Mouse (Mus musculus) erythroblast, embryonic 14.5 days (primary cell): Measurements from ENCODE around the gene Traf6. TPM values are rescaled to one million over a fixed set of nuclear protein-coding genes. Genes with fewer than 3 reads are reported as not detected.
A peak's percentile ranks its signal among the peaks of the same experiment; 100 is the strongest.

Experiments used
- H3K27me3 ChIP-seq: 2 replicates; pipeline ENCODE4 v1.6.1; 2012; ENCODE audit warnings: inconsistent platforms; ENCODE audit not compliant: control insufficient read depth
- H3K36me3 ChIP-seq: 2 replicates; pipeline ENCODE4 v1.6.1; 2012; ENCODE audit warnings: mild to moderate bottlenecking, inconsistent platforms; ENCODE audit not compliant: control insufficient read depth
- H3K4me1 ChIP-seq: 2 replicates; pipeline ENCODE4 v1.6.1; 2012; ENCODE audit warnings: inconsistent platforms; ENCODE audit not compliant: control insufficient read depth
- H3K4me3 ChIP-seq: replicated peaks from 2 replicates; pipeline ENCODE3; 2012; ENCODE audit warnings: moderate library complexity, mild to moderate bottlenecking, inconsistent platforms
- H3K9me3 ChIP-seq: 2 replicates; pipeline ENCODE4 v1.6.1; 2012; ENCODE audit warnings: low read length, inconsistent platforms, mixed read lengths; ENCODE audit not compliant: control insufficient read depth
- GATA1 ChIP-seq: IDR thresholded peaks from 2 replicates; pipeline ENCODE4 v1.6.1; 2012; ENCODE audit warnings: low read length, inconsistent platforms, mixed read lengths
- TAL1 ChIP-seq: IDR thresholded peaks from 3 replicates; pipeline ENCODE4 v1.6.1; 2012; ENCODE audit warnings: low read length, inconsistent platforms, mixed read lengths
- polyA plus RNA-seq: library from polyadenylated mRNA; stranded (reverse); fragments of >175 nt; gene quantifications from 2 replicates; pipeline ENCODE4 v1.2.3, GENCODE M21; 2012

The Traf6 gene
- 0.03 and 0.05 TPM in 2 replicates for polyA plus RNA-seq

DNA sequence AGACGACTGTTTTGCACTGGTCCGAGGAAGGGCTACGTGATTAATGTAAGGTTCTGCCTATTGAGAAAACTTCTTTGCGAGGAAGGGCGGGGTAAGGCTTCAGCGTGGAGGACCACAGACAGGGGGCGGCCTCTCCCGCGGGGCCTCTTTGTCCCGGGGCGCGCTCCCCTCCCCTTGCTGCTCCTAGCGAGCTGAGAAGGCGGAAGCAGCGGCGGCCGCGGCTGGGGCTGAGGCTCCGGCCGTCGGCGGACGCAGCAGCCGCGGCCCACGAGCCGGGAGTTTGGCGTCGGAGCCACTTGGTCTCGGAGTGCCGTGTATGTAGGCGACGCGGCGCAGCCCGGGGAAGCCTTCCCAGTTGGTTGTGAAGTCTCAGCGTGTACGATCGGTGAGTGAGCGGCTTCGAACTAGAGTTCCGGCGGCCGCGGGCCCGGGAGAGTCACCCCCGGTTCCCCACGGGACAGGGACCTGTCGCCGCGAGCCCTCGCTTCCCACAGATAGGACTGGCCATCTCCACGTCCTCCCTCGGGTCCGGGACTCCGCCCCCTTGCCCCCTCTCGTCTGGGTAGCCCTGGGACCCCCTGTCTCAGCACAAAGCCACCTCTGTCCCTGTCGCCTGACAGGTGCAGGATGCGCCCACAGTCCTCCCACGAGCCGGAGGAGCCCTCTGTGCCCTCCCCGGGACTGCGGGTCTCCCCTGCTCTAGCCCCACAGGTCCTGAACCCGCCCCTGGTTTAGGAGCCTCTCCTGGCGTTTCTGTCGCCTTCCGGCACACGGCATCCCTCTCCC lies at the start of gene Traf6:
Gene Traf6, plus strand, starts transcription at position 194 of the 786 bp plus-strand sequence.
- TF ChIP-seq GATA1, result no peak
- no peak for TF ChIP-seq TAL1
- H3K27me3 ChIP-seq, result peaks cover 20% of the 10 kb centered on the region
- H3K36me3 ChIP-seq, result peaks cover 13% of the 10 kb centered on the region
- H3K9me3 ChIP-seq, result no peaks in the 10 kb centered on the region
- peak within 1 kb of the TSS; percentile 88 for H3K4me3 ChIP-seq
- H3K4me1 ChIP-seq, result peaks cover 17% of the 10 kb centered on the region

DNA sequence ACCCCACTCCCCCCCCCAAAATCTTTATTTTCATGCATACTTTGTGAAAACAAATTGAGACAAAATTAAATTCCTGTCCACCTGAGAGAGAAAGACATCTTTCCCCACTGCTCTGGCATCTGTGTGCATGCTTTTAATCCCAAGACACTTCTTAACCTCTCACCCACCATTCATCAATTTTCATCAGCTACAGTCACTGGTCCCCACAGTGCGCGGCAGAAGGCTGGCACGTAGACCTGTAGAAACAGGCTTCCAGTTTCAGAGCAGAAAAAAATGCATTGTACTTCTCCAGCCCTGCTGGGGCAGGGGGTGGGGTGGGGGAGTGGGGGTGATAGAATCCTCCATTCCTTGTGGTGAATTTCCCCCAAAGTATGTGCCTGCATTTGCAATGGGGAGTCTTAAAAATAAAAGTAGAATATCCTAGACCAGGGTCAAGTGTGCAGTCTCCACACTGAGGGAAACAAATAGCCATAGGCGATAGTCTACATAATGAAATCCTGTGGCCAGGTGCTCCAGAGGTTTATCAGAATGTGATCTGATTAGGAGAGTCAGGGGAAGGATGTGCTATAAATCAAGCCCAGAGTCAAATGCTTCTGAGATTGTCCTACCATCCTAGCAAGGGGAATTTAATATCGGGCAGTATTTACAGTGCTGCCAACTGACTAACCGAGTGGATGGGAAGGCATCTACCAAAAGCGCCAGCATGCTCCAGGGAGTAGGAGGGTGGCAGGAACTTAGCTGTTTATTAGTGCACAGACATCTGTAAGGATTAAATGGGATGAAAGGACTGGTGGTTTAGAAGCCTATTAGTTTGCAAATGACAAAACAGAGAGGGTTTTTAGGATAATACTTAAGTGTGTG lies 39.0 kb upstream of the Traf6 start:
- no peak for TF ChIP-seq TAL1
- TF ChIP-seq GATA1, result no peak
- H3K4me1 ChIP-seq, result no peaks in the 10 kb centered on the region
- H3K36me3 ChIP-seq, result no peaks in the 10 kb centered on the region
- H3K4me3 ChIP-seq, result no peak overlapping the region
- peaks cover 3% of the 10 kb centered on the region; the same call in 1 of the 2 replicates for H3K9me3 ChIP-seq
- H3K27me3 ChIP-seq, result no peaks in the 10 kb centered on the region

DNA sequence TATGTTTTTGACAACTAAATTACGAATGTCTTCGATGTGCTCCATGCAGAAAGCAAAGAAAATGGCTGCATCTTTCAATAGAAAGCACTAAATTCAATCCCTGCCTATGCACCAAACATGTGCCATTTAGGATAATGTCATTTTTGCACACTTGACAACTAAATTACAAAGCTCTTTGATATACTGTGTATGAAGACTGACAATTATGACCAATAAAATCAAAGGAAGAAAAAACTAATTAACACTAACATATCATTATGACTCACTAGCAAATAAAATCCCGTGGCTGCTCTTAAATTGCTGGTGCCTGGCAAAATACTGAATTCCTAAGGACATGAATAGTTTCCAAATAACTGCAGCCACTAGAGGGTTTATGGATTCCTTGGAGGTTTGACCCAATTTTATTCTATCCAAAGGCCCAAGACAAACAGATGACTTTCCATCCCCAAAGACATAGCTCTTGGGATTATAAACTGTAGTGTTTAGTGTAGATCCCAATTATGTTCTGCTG lies 38.3 kb upstream of the Traf6 start:
- H3K27me3 ChIP-seq, result no peaks in the 10 kb centered on the region
- no peaks in the 10 kb centered on the region for H3K4me1 ChIP-seq
- H3K36me3 ChIP-seq, result no peaks in the 10 kb centered on the region
- no peak overlapping the region for H3K4me3 ChIP-seq
- TF ChIP-seq GATA1 (no peak), TAL1 (no peak)
- H3K9me3 ChIP-seq, result peaks cover 3% of the 10 kb centered on the region; the same call in 1 of the 2 replicates

DNA sequence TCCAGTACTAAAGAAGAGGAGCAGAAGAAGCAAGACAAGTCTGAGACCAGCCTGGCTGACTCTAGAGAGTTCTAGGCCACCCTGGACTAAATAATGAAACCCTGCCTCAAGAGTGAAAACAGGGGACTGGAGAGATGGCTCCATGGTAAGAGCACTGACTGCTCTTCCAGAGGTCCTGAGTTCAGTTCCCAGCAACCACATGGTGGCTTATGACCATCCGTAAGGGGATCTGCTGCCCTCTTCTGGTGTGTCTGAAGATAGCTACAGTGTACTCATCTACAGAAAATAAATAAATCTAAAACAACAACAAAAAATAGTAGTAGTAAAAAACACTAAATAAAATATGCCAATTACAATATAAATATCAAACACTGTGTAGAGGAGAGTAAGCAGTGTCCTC lies 32.4 kb upstream of the Traf6 start:
- no peak overlapping the region for H3K4me3 ChIP-seq
- TF ChIP-seq GATA1 (no peak), TAL1 (no peak)
- H3K27me3 ChIP-seq, result no peaks in the 10 kb centered on the region
- no peaks in the 10 kb centered on the region for H3K4me1 ChIP-seq
- H3K9me3 ChIP-seq, result peaks cover 3% of the 10 kb centered on the region; the same call in 1 of the 2 replicates
- H3K36me3 ChIP-seq, result no peaks in the 10 kb centered on the region

DNA sequence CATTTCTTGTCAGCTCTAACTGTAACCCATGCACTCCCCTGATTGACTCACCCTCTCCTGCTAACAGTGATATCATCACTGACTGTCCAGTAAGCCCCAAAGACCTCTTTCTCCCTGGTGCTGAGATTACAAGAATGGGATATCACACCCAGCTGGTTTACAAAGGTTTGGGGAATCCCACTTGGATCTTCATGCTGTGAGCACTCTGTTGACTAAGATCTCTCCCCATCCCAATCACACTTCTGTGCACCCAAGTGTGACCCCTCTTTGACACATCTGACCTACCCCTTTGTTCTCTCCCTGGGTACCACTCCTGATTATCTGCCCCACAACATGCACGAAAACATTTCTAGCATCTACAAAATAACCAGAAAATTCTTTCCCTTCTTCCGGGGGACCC lies 29.9 kb upstream of the Traf6 start:
- Histone ChIP-seq H3K36me3 (no peaks in the 10 kb centered on the region), H3K9me3 (peaks cover 3% of the 10 kb centered on the region; the same call in 1 of the 2 replicates), H3K27me3 (no peaks in the 10 kb centered on the region), H3K4me3 (no peak overlapping the region), H3K4me1 (peaks cover 6% of the 10 kb centered on the region)
- no peak for TF ChIP-seq GATA1
- TF ChIP-seq TAL1, result no peak

DNA sequence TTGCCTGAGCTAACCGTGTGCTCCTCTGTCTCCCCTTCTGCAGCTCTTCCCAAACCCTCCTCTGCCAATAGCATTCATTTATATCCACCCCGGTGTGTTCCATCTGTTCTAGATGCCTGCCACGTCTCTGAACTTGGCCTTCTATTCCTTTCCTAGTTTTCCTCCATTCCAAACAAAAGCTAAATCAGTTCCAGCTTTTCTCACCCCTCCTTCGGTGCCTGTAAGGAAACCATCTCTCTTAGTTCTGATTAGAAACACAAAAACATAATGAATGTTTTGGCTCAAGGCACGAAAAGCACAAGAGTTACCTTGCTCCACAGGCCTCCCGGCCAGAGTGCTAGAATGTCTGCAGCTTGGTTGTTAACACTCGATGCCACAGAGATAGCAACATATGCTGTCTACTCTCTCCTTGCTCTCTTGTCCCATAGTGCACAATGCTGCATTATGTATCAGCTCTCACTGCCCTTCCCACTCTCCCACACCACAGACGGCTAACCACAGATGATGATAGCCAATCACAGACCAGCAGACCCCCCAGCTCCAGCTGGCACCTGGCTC lies 29.0 kb upstream of the Traf6 start, which contains the start of the genes Rag1 and B230118H07Rik:
Gene Rag1, minus strand, starts transcription at position 388 of the 558 bp plus-strand sequence.
Gene B230118H07Rik, minus strand, starts transcription at position 419 of the 558 bp plus-strand sequence.
- no peak for TF ChIP-seq GATA1
- TF ChIP-seq TAL1, result no peak
- Histone ChIP-seq H3K4me3 (no peak within 1 kb of the TSS), H3K27me3 (no peaks in the 10 kb centered on the region), H3K36me3 (no peaks in the 10 kb centered on the region), H3K4me1 (peaks cover 6% of the 10 kb centered on the region), H3K9me3 (0 out of 2 replicates have a peak, but pooled peaks cover under 1% of the 10 kb centered on the region)

DNA sequence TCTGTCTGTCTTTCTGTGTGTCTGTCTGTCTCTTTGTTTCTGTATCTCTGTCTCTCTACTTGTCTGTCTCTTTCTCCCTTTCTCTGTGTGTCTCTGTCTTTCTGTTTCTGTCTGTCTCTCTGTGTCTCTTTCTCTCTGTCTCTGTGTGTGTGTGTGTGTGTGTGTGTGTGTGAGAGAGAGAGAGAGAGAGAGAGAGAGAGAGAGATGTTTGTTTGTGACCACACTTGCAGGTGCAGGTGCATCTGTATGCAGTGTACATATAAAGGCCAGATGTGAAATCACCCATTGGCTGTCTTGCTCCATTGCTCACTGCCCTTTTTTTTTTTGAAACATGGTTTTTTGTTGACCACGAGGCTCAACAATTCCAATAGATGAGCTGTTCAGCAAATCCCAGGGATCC lies 27.8 kb upstream of the Traf6 start:
- H3K9me3 ChIP-seq, result no peaks in the 10 kb centered on the region
- no peak overlapping the region for H3K4me3 ChIP-seq
- no peak for TF ChIP-seq TAL1
- TF ChIP-seq GATA1, result no peak
- no peaks in the 10 kb centered on the region for H3K36me3 ChIP-seq
- H3K27me3 ChIP-seq, result no peaks in the 10 kb centered on the region
- peaks cover 6% of the 10 kb centered on the region for H3K4me1 ChIP-seq

DNA sequence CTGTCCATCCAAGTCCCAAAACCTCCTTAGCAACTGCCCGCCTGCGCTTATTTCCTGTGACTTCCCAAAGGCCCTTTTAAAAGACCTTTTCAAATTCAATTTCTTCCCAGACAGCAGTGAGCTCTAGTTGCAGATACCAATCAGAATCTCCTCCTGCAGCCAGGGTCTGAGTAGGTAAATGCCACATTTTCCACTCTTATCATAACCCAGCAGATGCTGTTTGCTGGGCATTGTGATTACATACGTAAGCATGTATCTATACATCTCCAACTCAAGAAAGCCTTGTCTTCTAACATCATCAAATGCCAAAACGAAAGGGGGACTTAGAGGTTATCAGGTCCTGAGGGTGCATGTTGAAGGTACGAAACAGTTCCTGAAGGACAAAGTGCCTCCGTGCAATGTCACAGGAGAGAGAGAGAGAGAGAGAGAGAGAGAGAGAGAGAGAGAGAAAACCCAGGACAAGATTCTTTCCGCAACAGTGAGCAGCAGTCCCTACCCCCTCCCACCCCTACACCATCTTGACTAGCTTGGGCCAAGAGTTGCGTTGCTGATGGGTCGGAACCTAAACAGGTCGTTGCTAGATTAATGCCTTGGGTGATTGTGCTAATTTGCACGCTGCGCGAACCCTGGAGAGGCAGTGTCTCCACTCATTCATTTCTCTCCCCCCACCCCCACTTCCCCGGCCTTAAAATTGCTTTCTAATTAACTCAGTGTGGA lies 25.9 kb upstream of the Traf6 start:
- Histone ChIP-seq H3K4me3 (no peak overlapping the region), H3K27me3 (no peaks in the 10 kb centered on the region), H3K36me3 (no peaks in the 10 kb centered on the region), H3K4me1 (peaks cover 6% of the 10 kb centered on the region), H3K9me3 (no peaks in the 10 kb centered on the region)
- TF ChIP-seq GATA1, result no peak
- TF ChIP-seq TAL1, result no peak
